Mouse (Mus musculus): ENCODE measurements at regions not wholly inside any gene's neighbourhood (a gene's known extent, or its start where the extent isn't known, plus 50 kb on each side); places are given as distances from the start of the nearest gene placed in this dataset.
"Not testable (repeated sequence)": the region's sequence is repeated elsewhere in the genome, so short reads cannot be mapped to it uniquely, and the experiment has no call there.

GRCm38 (mm10) chr1:47278321-47279020 lies 385.8 kb upstream of the Slc39a10 start:
- no peak overlapping the region for H3K27ac ChIP-seq (ENCODE audit: low read depth)
- no peaks in the 10 kb centered on the region for H3K4me1 ChIP-seq (ENCODE audit: control insufficient read depth, insufficient read depth)
- DNase-seq (ENCODE audit: low spot score), result no peak
- no peaks in the 10 kb centered on the region for H3K9me3 ChIP-seq (replicated peaks; ENCODE audit: control insufficient read depth, low read length)
- 71% methylated on average over 5 of the region's 5 CpGs for WGBS
- no peak overlapping the region for H3K4me2 ChIP-seq (ENCODE audit: low read depth, low read length)
- no peaks in the 10 kb centered on the region for H3K27me3 ChIP-seq (ENCODE audit: control insufficient read depth, insufficient read depth, low read length)
- TF ChIP-seq CTCF (IDR thresholded peaks at IDR 0.05; ENCODE audit: low read depth) (no peak), EP300 (IDR thresholded peaks at IDR 0.05; ENCODE audit: low read depth) (no peak)
- H3K4me3 ChIP-seq (ENCODE audit: low read depth, low read length), result no peak overlapping the region
- ATAC-seq (ENCODE audit: insufficient read depth, low read depth), result no peak
- no peak overlapping the region for H3K9ac ChIP-seq (replicated peaks; ENCODE audit: low read depth, low read length)
- H3K36me3 ChIP-seq (replicated peaks; ENCODE audit: control insufficient read depth, insufficient read depth, low read length), result no peaks in the 10 kb centered on the region

- H3K27ac ChIP-seq (ENCODE audit: low read depth), result no peak overlapping the region
- no peak for TF ChIP-seq EP300 (IDR thresholded peaks at IDR 0.05; ENCODE audit: low read depth)
- peak; percentile 59 for TF ChIP-seq CTCF (IDR thresholded peaks at IDR 0.05; ENCODE audit: low read depth)
- no peaks in the 10 kb centered on the region for H3K36me3 ChIP-seq (replicated peaks; ENCODE audit: control insufficient read depth, insufficient read depth, low read length)
- no peak overlapping the region for H3K4me3 ChIP-seq (ENCODE audit: low read depth, low read length)
- no peaks in the 10 kb centered on the region for H3K27me3 ChIP-seq (ENCODE audit: control insufficient read depth, insufficient read depth, low read length)
- no peak overlapping the region for H3K4me2 ChIP-seq (ENCODE audit: low read depth, low read length)
- 5% methylated on average over 2 of the region's 2 CpGs for WGBS
- H3K4me1 ChIP-seq (ENCODE audit: control insufficient read depth, insufficient read depth), result no peaks in the 10 kb centered on the region
- DNase-seq (ENCODE audit: low spot score) (peak; percentile 60), ATAC-seq (ENCODE audit: insufficient read depth, low read depth) (peak; percentile 30; the same call in 1 of the 2 replicates)
- no peaks in the 10 kb centered on the region for H3K9me3 ChIP-seq (replicated peaks; ENCODE audit: control insufficient read depth, low read length)
- H3K9ac ChIP-seq (replicated peaks; ENCODE audit: low read depth, low read length), result no peak overlapping the region
Observed at GRCm38 (mm10) chr1:47277839-47278238, 385.2 kb upstream of the Slc39a10 start.

GRCm38 (mm10) chr1:47272131-47272530 lies 379.5 kb upstream of the Slc39a10 start:
- Histone ChIP-seq H3K27me3 (ENCODE audit: control insufficient read depth, insufficient read depth, low read length) (no peaks in the 10 kb centered on the region), H3K4me3 (ENCODE audit: low read depth, low read length) (no peak overlapping the region), H3K4me1 (ENCODE audit: control insufficient read depth, insufficient read depth) (no peaks in the 10 kb centered on the region), H3K27ac (ENCODE audit: low read depth) (no peak overlapping the region), H3K4me2 (ENCODE audit: low read depth, low read length) (no peak overlapping the region), H3K9me3 (replicated peaks; ENCODE audit: control insufficient read depth, low read length) (no peaks in the 10 kb centered on the region), H3K9ac (replicated peaks; ENCODE audit: low read depth, low read length) (no peak overlapping the region), H3K36me3 (replicated peaks; ENCODE audit: control insufficient read depth, insufficient read depth, low read length) (no peaks in the 10 kb centered on the region)
- TF ChIP-seq CTCF (IDR thresholded peaks at IDR 0.05; ENCODE audit: low read depth) (no peak), EP300 (IDR thresholded peaks at IDR 0.05; ENCODE audit: low read depth) (no peak)
- ATAC-seq (ENCODE audit: insufficient read depth, low read depth) (no peak), DNase-seq (ENCODE audit: low spot score) (no peak)

GRCm38 (mm10) chr1:47263611-47264010 lies 371.0 kb upstream of the Slc39a10 start:
- Histone ChIP-seq H3K27me3 (ENCODE audit: control insufficient read depth, insufficient read depth, low read length) (no peaks in the 10 kb centered on the region), H3K4me2 (ENCODE audit: low read depth, low read length) (no peak overlapping the region), H3K9me3 (replicated peaks; ENCODE audit: control insufficient read depth, low read length) (no peaks in the 10 kb centered on the region), H3K36me3 (replicated peaks; ENCODE audit: control insufficient read depth, insufficient read depth, low read length) (no peaks in the 10 kb centered on the region), H3K4me3 (ENCODE audit: low read depth, low read length) (no peak overlapping the region), H3K9ac (replicated peaks; ENCODE audit: low read depth, low read length) (no peak overlapping the region), H3K27ac (ENCODE audit: low read depth) (no peak overlapping the region), H3K4me1 (ENCODE audit: control insufficient read depth, insufficient read depth) (no peaks in the 10 kb centered on the region)
- DNase-seq (ENCODE audit: low spot score) (no peak), ATAC-seq (ENCODE audit: insufficient read depth, low read depth) (no peak)
- no peak for TF ChIP-seq EP300 (IDR thresholded peaks at IDR 0.05; ENCODE audit: low read depth)
- no peak for TF ChIP-seq CTCF (IDR thresholded peaks at IDR 0.05; ENCODE audit: low read depth)
- 38% methylated on average over 1 of the region's 1 CpGs for WGBS

GRCm38 (mm10) chr1:47261505-47262130 lies 369.0 kb upstream of the Slc39a10 start:
- Histone ChIP-seq H3K4me1 (ENCODE audit: control insufficient read depth, insufficient read depth) (no peaks in the 10 kb centered on the region), H3K27ac (ENCODE audit: low read depth) (no peak overlapping the region), H3K9ac (replicated peaks; ENCODE audit: low read depth, low read length) (no peak overlapping the region), H3K36me3 (replicated peaks; ENCODE audit: control insufficient read depth, insufficient read depth, low read length) (no peaks in the 10 kb centered on the region), H3K9me3 (replicated peaks; ENCODE audit: control insufficient read depth, low read length) (no peaks in the 10 kb centered on the region), H3K4me2 (ENCODE audit: low read depth, low read length) (no peak overlapping the region), H3K27me3 (ENCODE audit: control insufficient read depth, insufficient read depth, low read length) (no peaks in the 10 kb centered on the region), H3K4me3 (ENCODE audit: low read depth, low read length) (no peak overlapping the region)
- WGBS, result 58% methylated on average over 3 of the region's 3 CpGs
- TF ChIP-seq EP300 (IDR thresholded peaks at IDR 0.05; ENCODE audit: low read depth), result no peak
- TF ChIP-seq CTCF (IDR thresholded peaks at IDR 0.05; ENCODE audit: low read depth), result no peak
- ATAC-seq (ENCODE audit: insufficient read depth, low read depth) (no peak), DNase-seq (ENCODE audit: low spot score) (no peak)

GRCm38 (mm10) chr1:47250706-47251105 lies 358.1 kb upstream of the Slc39a10 start:
- H3K4me2 ChIP-seq (ENCODE audit: low read depth, low read length); H3K9me3 ChIP-seq (replicated peaks; ENCODE audit: control insufficient read depth, low read length); H3K4me3 ChIP-seq (ENCODE audit: low read depth, low read length); ATAC-seq (ENCODE audit: insufficient read depth, low read depth); H3K9ac ChIP-seq (replicated peaks; ENCODE audit: low read depth, low read length); H3K36me3 ChIP-seq (replicated peaks; ENCODE audit: control insufficient read depth, insufficient read depth, low read length); DNase-seq (ENCODE audit: low spot score); H3K4me1 ChIP-seq (ENCODE audit: control insufficient read depth, insufficient read depth); H3K27ac ChIP-seq (ENCODE audit: low read depth); H3K27me3 ChIP-seq (ENCODE audit: control insufficient read depth, insufficient read depth, low read length): not testable (repeated sequence)
- WGBS, result 74% methylated on average over 10 of the region's 13 CpGs
